Mouse (Mus musculus) olfactory bulb, adult 2 months (tissue): ENCODE measurements around the gene Svip.

ENCODE experiments used
- CTCF ChIP-seq: fragments of 200-500 bp; IDR thresholded peaks from 2 replicates; pipeline ENCODE4 v1.5.1; 2012; ENCODE audit warnings: low read depth, mild to moderate bottlenecking, low read length, moderate library complexity; ENCODE audit not compliant: insufficient read depth
- POLR2A ChIP-seq: fragments of 200-500 bp; IDR thresholded peaks from 2 replicates; pipeline ENCODE4 v1.6.1; 2012; ENCODE audit warnings: mild to moderate bottlenecking, low read depth, low read length, moderate library complexity; ENCODE audit not compliant: insufficient read depth

DNA sequence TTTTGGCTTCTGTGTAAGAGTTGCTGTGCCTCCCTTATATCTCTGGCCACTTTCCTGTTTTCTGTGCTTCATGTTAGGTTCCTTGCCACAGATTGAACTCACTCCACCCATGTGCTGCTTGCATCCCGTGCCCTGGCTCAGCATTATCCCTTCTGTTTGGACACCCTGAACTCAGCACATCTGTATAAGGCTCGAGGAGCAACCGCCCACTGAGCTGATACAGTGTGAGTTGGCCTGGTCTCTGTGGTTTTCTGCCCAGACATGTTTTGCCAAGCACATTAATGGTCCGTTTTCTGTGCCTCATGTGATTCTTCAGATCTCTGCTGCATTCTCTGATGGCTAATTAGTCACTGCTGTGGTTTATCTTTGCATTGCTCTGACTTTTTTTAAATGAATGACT, 38.2 kb downstream of the Svip start:
- TF ChIP-seq CTCF (no peak), POLR2A (no peak)
